Mouse (Mus musculus) forebrain, embryonic 15.5 days (tissue): ENCODE results near the gene Myl4. TPM values are rescaled to one million over a fixed set of nuclear protein-coding genes. Genes with fewer than 3 reads are reported as not detected.
"Not testable (repeated sequence)": the region's sequence is repeated elsewhere in the genome, so short reads cannot be mapped to it uniquely, and the experiment has no call there.

Experiments used
- ATAC-seq: fragments of 200-750 bp; cut with Nextera tagmentation; replicated peaks from 2 replicates; pipeline ENCODE4 v1.8.0; 2017; ENCODE audit warnings: mild to moderate bottlenecking, moderate TSS enrichment, moderate library complexity
- H3K27ac ChIP-seq: fragments of 300-500 bp; sonication (generic); replicated peaks from 2 replicates; pipeline ENCODE4 v1.5.1; 2015; ENCODE audit warnings: mild to moderate bottlenecking, inconsistent platforms
- H3K27me3 ChIP-seq: fragments of 300-500 bp; sonication (generic); 2 replicates; pipeline ENCODE4 v1.6.1; 2015; ENCODE audit warnings: inconsistent platforms
- H3K36me3 ChIP-seq: fragments of 300-500 bp; sonication (generic); 2 replicates; pipeline ENCODE4 v1.6.1; 2015; ENCODE audit warnings: mild to moderate bottlenecking, inconsistent platforms
- H3K4me1 ChIP-seq: fragments of 300-500 bp; sonication (generic); 2 replicates; pipeline ENCODE4 v1.6.1; 2015; ENCODE audit warnings: inconsistent platforms
- H3K4me2 ChIP-seq: fragments of 300-500 bp; sonication (generic); replicated peaks from 2 replicates; pipeline ENCODE4 v1.6.1; 2015; ENCODE audit warnings: mild to moderate bottlenecking, inconsistent platforms
- H3K4me3 ChIP-seq: fragments of 300-500 bp; sonication (generic); 2 replicates; pipeline ENCODE4 v1.5.1; 2015; ENCODE audit warnings: mild to moderate bottlenecking, inconsistent platforms
- H3K9ac ChIP-seq: fragments of 300-500 bp; sonication (generic); replicated peaks from 2 replicates; pipeline ENCODE4 v1.6.1; 2015; ENCODE audit warnings: mild to moderate bottlenecking, inconsistent platforms
- H3K9me3 ChIP-seq: fragments of 300-500 bp; sonication (generic); 2 replicates; pipeline ENCODE4 v1.6.1; 2016; ENCODE audit warnings: inconsistent platforms
- WGBS: fragments of 180-500 bp; shearing (Covaris S2); methylation state at CpG from one replicate; pipeline ENCODE4 v1.1.7; 2015; ENCODE audit warnings: mixed read lengths; 5-methylcytosine and 5-hydroxymethylcytosine counted together
- polyA plus RNA-seq: library from polyadenylated mRNA; unstranded; fragments of >200 nt; fragmentation: Nextera tagmentation; extraction: Ambion mirVana; gene quantifications from 2 replicates; pipeline ENCODE4 v1.2.1, GENCODE M21; 2015

Myl4 gene
- polyA plus RNA-seq: 2.1 and 2.9 TPM in 2 replicates

DNA sequence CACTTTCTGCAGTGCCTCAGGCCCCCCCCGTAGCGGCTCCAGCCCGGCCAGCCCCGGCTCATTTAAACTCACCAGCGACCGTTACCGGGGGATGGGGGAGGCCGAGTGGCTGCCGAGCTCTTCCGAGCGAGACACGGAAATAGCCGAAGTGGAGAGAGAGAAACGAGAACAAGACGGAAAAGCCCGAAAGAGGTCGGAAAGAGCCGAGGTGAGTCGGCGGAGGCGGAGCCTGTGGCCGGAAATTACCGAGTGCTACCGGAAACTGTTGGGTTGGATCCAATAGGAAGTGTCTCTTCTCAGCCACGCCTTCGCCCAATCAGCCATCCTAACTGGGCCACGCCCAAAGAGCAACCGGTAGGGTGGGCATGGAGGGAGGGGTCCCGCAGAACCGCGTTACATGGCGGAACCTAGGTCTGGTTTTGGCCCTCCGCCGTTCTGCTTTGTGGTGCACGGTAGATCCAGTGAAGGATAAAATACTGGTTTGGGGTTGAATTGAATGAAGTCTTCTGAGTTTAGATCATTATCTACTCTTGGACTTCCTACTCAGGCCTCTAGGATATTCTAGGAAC lies at the start of gene Myl4, which contains the start of gene Cdc27:
Gene Myl4 (plus strand): TSS at position 258 of the 569 bp plus-strand sequence.
Gene Cdc27 (minus strand): TSS at position 215 of the 569 bp plus-strand sequence.
- Histone ChIP-seq H3K4me3 (peak within 1 kb of the TSS; percentile 99), H3K27me3 (no peaks in the 10 kb centered on the region), H3K9ac (peak within 1 kb of the TSS; percentile 100), H3K4me1 (peaks cover 22% of the 10 kb centered on the region), H3K9me3 (no peaks in the 10 kb centered on the region), H3K36me3 (no peaks in the 10 kb centered on the region), H3K4me2 (peak within 1 kb of the TSS; percentile 79), H3K27ac (peak within 1 kb of the TSS; percentile 88)
- 1% methylated on average over 35 of the region's 35 CpGs for WGBS
- peak; percentile 97 for ATAC-seq

DNA sequence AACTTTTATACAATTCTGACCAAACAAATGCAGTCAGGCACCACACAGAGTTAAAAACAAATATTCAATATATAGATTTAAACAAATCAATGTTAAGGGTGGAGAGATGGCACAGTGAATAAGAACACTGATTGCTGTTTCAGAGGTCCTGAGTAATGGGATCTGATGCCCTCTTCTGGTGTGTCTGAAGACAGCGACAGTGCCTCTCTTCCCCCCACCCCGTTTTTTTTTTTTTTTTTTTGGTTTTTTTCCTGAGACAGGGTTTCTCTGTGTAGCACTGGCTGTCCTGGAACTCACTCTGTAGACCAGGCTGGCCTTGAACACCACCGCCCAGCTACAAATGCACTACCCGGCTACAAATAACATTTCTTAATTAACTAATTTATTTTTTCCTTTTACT lies 42.0 kb upstream of the Myl4 start:
- Histone ChIP-seq H3K9ac (no peak overlapping the region), H3K4me3 (no peak overlapping the region), H3K27ac (no peak overlapping the region), H3K9me3 (no peaks in the 10 kb centered on the region), H3K36me3 (peaks cover 72% of the 10 kb centered on the region), H3K27me3 (no peaks in the 10 kb centered on the region), H3K4me2 (no peak overlapping the region), H3K4me1 (no peaks in the 10 kb centered on the region)
- 71% methylated on average over 4 of the region's 4 CpGs for WGBS
- no peak for ATAC-seq

DNA sequence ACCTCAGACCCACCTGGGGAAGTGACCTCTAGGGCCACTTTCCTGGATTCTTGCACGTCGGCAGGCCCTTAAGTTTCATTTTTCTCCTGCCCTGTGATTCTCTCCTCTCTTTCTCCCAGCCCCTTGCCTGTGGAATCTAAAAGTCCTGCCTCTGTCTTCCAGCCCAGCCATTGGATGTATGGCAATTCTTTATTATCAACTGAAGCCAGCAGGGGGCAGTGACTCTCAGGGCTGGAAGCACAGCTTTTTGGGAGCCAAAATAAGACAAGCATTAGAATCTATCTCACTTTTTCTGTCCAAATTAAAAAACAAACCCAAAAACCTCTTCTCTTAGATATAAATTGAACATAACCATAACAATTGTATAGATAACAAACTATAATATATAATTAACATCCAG lies 39.9 kb upstream of the Myl4 start:
- no peaks in the 10 kb centered on the region for H3K9me3 ChIP-seq
- no peaks in the 10 kb centered on the region for H3K4me1 ChIP-seq
- H3K4me3 ChIP-seq: no peak overlapping the region
- no peaks in the 10 kb centered on the region for H3K27me3 ChIP-seq
- 84% methylated on average over 2 of the region's 2 CpGs for WGBS
- no peak overlapping the region for H3K9ac ChIP-seq
- peaks cover 78% of the 10 kb centered on the region for H3K36me3 ChIP-seq
- H3K4me2 ChIP-seq: no peak overlapping the region
- ATAC-seq: no peak
- H3K27ac ChIP-seq: no peak overlapping the region

DNA sequence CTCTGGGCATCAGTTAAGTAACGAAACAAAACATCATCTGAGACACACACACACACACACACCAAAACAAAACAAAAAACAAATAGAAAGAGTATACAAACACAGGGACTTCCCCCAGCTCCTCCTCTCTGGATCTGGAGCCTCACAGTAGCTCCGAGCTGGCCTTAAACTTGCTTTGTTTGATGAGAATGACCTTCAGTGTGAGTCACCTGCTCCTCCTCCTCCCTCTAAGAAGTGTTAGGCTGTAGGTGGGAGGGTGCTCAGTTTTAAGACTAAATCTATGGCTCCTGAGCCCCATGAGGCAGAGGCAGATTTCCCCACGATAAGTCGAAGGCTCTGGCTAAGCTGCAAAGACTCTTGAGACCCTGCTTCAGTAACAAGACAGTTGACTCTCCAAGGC lies 38.0 kb upstream of the Myl4 start:
- Histone ChIP-seq H3K36me3 (peaks cover 78% of the 10 kb centered on the region), H3K4me2 (no peak overlapping the region), H3K4me3 (no peak overlapping the region), H3K4me1 (no peaks in the 10 kb centered on the region), H3K9me3 (no peaks in the 10 kb centered on the region), H3K27ac (no peak overlapping the region), H3K27me3 (no peaks in the 10 kb centered on the region), H3K9ac (no peak overlapping the region)
- 88% methylated on average over 4 of the region's 4 CpGs for WGBS
- no peak for ATAC-seq

DNA sequence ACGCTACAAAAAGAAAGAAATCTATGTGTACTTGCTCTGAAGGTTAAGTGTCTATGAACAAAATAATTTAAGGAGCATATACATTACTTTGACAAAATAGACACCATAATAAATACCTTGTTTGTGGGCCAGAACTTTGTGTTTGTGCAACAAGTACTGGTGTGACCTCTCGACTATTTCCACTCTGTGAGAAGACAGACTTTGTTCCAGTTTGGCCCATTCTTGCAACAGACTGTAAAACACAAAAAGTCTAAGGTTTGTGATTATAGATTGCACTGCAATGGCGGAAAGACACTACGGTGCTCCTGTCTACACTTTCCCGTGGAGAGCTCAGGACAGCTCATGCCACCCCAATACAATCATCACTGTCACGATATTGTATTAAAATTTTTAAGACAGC lies 24.5 kb upstream of the Myl4 start:
- no peaks in the 10 kb centered on the region for H3K27me3 ChIP-seq
- 94% methylated on average over 6 of the region's 6 CpGs for WGBS
- no peaks in the 10 kb centered on the region for H3K4me1 ChIP-seq
- ATAC-seq: no peak
- H3K4me3 ChIP-seq: no peak overlapping the region
- no peaks in the 10 kb centered on the region for H3K9me3 ChIP-seq
- no peak overlapping the region for H3K27ac ChIP-seq
- H3K9ac ChIP-seq: no peak overlapping the region
- H3K36me3 ChIP-seq: peaks cover 72% of the 10 kb centered on the region
- no peak overlapping the region for H3K4me2 ChIP-seq

DNA sequence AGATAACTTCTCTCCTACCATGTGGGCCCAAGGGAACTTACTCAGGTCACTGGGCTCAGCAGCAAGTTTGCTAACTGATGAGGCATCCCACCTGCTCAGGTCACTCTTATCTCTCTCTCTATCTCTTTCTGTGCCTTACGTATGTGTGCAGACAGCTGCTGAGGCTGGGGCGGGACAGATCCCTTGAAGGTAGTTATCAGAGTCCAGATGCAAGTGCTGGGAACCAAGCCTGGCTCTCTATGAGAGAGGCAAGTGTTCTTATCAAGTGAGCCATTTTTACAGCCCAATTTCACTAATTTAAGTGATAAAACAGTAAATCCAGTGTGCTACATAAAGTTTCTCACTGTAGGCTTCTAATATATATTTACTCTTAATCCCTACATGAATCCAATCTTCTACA lies 13.6 kb upstream of the Myl4 start:
- Histone ChIP-seq H3K4me2 (no peak overlapping the region), H3K9me3 (no peaks in the 10 kb centered on the region), H3K27me3 (no peaks in the 10 kb centered on the region), H3K9ac (no peak overlapping the region), H3K36me3 (peaks cover 26% of the 10 kb centered on the region), H3K4me1 (no peaks in the 10 kb centered on the region), H3K27ac (no peak overlapping the region), H3K4me3 (no peak overlapping the region)
- 92% methylated on average over 2 of the region's 2 CpGs for WGBS
- no peak for ATAC-seq

DNA sequence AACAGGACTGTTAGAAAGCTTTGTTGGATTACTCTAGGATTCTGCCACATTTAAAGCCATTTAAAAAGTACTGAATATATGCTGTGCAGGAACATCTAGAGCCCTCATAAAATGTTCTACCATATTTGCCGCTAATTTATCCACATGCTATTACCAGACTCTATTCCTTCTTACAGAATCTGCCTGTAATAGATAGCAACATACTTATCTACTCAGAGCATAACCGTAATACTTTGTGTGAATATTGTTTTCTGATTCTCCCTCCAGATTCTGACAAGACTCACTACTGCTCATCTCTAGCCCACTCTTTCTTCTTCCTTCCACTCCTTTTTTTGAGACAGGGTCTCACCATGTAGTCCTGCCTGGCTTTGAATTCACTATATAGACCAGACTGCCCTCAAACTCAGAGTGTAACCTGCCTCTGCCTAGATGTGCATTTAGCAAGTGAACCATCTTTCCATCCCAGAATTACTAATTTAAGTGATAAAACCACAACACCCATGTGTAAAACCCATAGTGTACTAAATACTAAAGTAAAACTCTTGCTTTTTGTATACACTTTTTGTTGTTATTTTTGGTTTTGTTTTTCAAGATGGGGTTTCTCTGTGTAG lies 12.4 kb upstream of the Myl4 start:
- Histone ChIP-seq H3K4me1 (no peaks in the 10 kb centered on the region), H3K9ac (no peak overlapping the region), H3K9me3 (no peaks in the 10 kb centered on the region), H3K36me3 (peaks cover 18% of the 10 kb centered on the region), H3K27ac (no peak overlapping the region), H3K4me3 (no peak overlapping the region), H3K4me2 (no peak overlapping the region), H3K27me3 (no peaks in the 10 kb centered on the region)
- no peak for ATAC-seq
- WGBS: 98% methylated on average over 2 of the region's 2 CpGs

DNA sequence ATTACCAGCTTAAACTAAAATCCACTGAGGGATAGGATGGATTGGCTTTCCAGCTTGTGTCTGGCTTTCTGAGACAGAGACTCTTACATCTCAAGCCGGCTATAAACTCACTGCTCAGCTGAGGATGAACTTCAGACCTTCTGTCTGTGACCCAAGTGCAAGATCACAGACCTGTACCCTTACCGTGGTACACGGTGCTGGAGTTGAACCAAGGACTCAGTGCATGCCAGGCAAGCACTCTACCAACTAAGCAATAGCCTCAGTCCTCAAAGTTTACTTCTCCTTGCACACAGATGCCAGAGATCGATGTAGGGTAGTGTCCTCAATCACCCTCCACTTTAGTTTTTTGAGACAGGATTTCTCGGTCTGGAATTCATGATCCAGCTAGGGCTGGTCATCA lies 10.7 kb upstream of the Myl4 start:
- Histone ChIP-seq H3K27ac (no peak overlapping the region), H3K4me3 (no peak overlapping the region), H3K9me3 (no peaks in the 10 kb centered on the region), H3K36me3 (no peaks in the 10 kb centered on the region; the same call in 1 of the 2 replicates), H3K27me3 (no peaks in the 10 kb centered on the region), H3K4me2 (no peak overlapping the region), H3K9ac (no peak overlapping the region), H3K4me1 (no peaks in the 10 kb centered on the region)
- no peak for ATAC-seq
- WGBS: over 99% methylated on average over 5 of the region's 5 CpGs

DNA sequence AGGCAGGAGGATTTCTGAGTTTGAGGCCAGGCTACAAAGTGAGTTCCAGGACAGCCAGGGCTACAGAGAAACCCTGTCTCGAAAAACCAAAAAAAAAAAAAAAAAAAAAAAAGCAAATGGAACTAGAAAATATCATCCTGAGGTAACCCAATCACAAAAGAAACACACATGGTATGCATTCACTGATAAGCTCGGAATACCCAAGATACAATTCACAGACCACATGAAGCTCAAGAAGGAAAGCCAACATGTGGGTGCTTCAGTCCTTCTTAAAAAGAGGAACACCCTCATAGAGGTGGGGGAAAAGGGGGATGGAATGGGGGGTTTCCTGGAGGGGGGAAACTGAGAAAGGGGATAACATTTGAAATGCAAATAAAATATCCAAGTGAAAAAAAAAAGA lies 7.1 kb upstream of the Myl4 start:
- whole genome bisulfite sequencing: 95% methylated on average over 2 of the region's 2 CpGs
- not testable (repeated sequence) for H3K36me3 ChIP-seq, H3K9ac ChIP-seq, ATAC-seq, H3K4me1 ChIP-seq, H3K4me2 ChIP-seq, H3K27ac ChIP-seq, H3K9me3 ChIP-seq, H3K27me3 ChIP-seq, H3K4me3 ChIP-seq

DNA sequence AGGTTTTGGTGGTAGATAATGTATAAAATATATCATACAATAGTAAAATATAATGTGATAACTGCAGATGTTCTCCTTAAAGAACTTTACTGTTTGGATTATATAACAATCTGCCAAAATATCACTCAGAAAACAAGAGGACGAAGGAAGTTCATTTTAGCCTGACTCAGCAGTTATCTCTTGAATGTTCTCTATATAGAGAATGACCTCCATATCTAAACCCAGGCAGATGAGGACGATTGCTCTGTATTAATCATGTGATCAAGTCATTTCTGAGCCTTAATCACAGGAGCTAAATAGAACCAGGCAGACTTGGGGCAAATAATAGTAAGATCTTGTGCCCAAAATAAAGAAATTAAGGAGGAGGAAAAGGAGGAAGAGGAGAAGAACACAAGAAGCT lies 6.0 kb upstream of the Myl4 start:
- H3K36me3 ChIP-seq: no peaks in the 10 kb centered on the region
- H3K27me3 ChIP-seq: no peaks in the 10 kb centered on the region
- no peak overlapping the region for H3K4me3 ChIP-seq
- 86% methylated on average over 2 of the region's 2 CpGs for WGBS
- no peak overlapping the region for H3K4me2 ChIP-seq
- ATAC-seq: no peak
- no peak overlapping the region for H3K9ac ChIP-seq
- no peaks in the 10 kb centered on the region for H3K9me3 ChIP-seq
- peaks cover 21% of the 10 kb centered on the region for H3K4me1 ChIP-seq
- H3K27ac ChIP-seq: no peak overlapping the region

DNA sequence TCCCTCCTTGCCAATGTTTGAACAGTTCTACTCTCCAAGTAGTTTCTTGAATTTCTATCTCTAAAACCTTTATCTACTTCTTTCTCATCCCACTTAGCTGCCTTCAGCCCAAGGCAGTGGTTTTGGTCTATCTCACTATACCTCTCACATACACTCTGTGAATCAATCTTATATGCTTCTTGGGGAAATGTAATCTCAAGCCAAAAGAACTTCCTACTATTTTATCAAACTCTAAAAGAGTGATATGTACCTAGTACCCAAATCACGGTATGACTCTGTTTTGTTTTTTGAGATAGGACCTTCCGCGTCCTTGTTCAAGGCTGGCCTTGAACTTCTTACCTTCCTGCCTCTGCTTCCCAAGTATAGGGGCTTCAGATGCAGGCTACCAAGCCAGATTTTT lies 3.0 kb upstream of the Myl4 start:
- WGBS: 96% methylated on average over 3 of the region's 3 CpGs

DNA sequence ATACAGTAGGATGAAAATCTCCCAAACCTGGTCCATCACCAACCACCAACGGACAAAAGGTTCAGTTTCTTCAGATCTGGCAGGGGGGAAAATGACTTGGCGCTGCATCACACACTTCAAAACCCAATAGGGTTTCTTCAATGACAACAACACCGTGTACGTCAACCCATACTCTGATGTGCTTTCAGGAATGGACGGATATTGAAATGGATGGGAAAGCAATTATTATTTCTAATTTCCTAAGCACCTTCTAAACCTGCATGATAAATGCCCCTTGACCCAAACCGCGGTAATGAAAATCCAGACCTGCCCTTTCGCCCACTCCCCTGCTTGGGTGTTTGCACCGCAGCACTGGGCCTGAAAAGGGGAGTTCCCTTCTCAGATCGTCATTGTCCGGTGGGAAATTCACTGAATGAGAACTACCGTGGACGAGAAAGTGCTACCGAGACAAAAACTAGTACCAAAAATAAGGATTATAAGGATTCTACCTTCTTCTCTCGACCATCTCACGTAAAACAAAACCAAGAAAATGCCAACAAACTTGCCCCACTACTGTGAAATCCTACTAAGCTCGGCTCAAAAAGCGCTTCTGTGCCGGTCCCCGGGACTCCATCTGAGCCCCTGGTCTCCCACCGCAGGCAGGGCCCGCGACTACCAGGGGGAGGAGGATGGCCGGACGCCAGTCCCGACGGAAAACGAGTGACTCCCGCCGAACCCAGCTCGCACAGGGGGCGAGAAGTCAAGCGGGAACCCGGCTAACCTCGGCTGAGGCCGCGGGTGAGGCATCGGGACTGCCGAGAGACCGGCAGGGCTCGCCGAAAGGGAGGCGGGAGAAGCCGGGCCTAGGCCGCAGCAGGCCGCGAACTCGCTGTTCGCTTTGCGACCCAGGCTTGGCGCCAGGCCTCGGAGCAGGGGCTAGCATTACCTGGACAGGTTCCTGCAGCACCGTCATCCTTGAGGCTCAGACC lies 741 bp upstream of the Myl4 start:
- peak; percentile 65 for ATAC-seq

More for the DNA sequence above, 3.0 kb upstream of the Myl4 start:
- Histone ChIP-seq H3K36me3 (no peaks in the 10 kb centered on the region), H3K4me2 (no peak overlapping the region), H3K4me1 (peaks cover 22% of the 10 kb centered on the region), H3K9me3 (no peaks in the 10 kb centered on the region), H3K4me3 (no peak overlapping the region), H3K9ac (no peak overlapping the region), H3K27me3 (no peaks in the 10 kb centered on the region), H3K27ac (no peak overlapping the region)
- no peak for ATAC-seq

More for the DNA sequence above, 741 bp upstream of the Myl4 start:
- Histone ChIP-seq H3K36me3 (no peaks in the 10 kb centered on the region), H3K4me1 (peaks cover 22% of the 10 kb centered on the region), H3K9ac (peak overlapping the region; percentile 100), H3K4me3 (peak overlapping the region; percentile 99), H3K27ac (peak overlapping the region; percentile 88), H3K4me2 (peak overlapping the region; percentile 79), H3K9me3 (no peaks in the 10 kb centered on the region), H3K27me3 (no peaks in the 10 kb centered on the region)
- under 1% methylated on average over 53 of the region's 53 CpGs for WGBS
